Mouse (Mus musculus) splenic B cell, adult 2 months (primary cell): ENCODE data around the gene Ldb1.

ENCODE experiments used
- DNase-seq: peaks from one replicate; pipeline ENCODE4 v3.0.0-alpha.2; 2011; ENCODE audit warnings: low read depth, low spot score
- H3K27me3 ChIP-seq: 2 replicates; pipeline ENCODE4 v1.6.1; 2012; ENCODE audit warnings: mild to moderate bottlenecking, low read length, moderate library complexity, mixed read lengths; ENCODE audit not compliant: control insufficient read depth, poor library complexity, insufficient read depth, severe bottlenecking
- H3K36me3 ChIP-seq: 2 replicates; pipeline ENCODE4 v1.6.1; 2012; ENCODE audit warnings: mild to moderate bottlenecking, low read length, moderate library complexity, mixed read lengths; ENCODE audit not compliant: control insufficient read depth, poor library complexity, insufficient read depth, severe bottlenecking

The Ldb1 gene

GRCm38 (mm10) chr19:46038851-46039260 is 6.2 kb downstream of the Ldb1 start:
- peaks cover 14% of the 10 kb centered on the region for H3K36me3 ChIP-seq
- H3K27me3 ChIP-seq, result no peaks in the 10 kb centered on the region
- no peak for DNase-seq

- DNase-seq, result no peak
- H3K27me3 ChIP-seq, result no peaks in the 10 kb centered on the region
- H3K36me3 ChIP-seq, result peaks cover 14% of the 10 kb centered on the region
Measured at GRCm38 (mm10) chr19:46037925-46038850, 6.8 kb downstream of the Ldb1 start.

- Histone ChIP-seq H3K27me3 (no peaks in the 10 kb centered on the region), H3K36me3 (peaks cover 17% of the 10 kb centered on the region)
- peak; percentile 45 for DNase-seq
Measured at GRCm38 (mm10) chr19:46037243-46037924, 7.6 kb downstream of the Ldb1 start.

GRCm38 (mm10) chr19:46036477-46037242 is 8.4 kb downstream of the Ldb1 start:
- H3K27me3 ChIP-seq, result no peaks in the 10 kb centered on the region
- peak; percentile 42 for DNase-seq
- H3K36me3 ChIP-seq, result peaks cover 17% of the 10 kb centered on the region

GRCm38 (mm10) chr19:46035971-46036370 is 9.0 kb downstream of the Ldb1 start:
- no peak for DNase-seq
- no peaks in the 10 kb centered on the region for H3K27me3 ChIP-seq

GRCm38 (mm10) chr19:46033911-46034310 is 11.1 kb downstream of the Ldb1 start:
- H3K36me3 ChIP-seq, result peaks cover 17% of the 10 kb centered on the region
- no peak for DNase-seq
- no peaks in the 10 kb centered on the region for H3K27me3 ChIP-seq

More at GRCm38 (mm10) chr19:46035971-46036370, 9.0 kb downstream of the Ldb1 start:
- peaks cover 17% of the 10 kb centered on the region for H3K36me3 ChIP-seq

GRCm38 (mm10) chr19:46032731-46033510 is 12.1 kb downstream of the Ldb1 start:
- Histone ChIP-seq H3K36me3 (peaks cover 17% of the 10 kb centered on the region), H3K27me3 (no peaks in the 10 kb centered on the region)
- DNase-seq, result no peak

GRCm38 (mm10) chr19:46031689-46032432 is 13.2 kb downstream of the Ldb1 start:
- no peak for DNase-seq
- no peaks in the 10 kb centered on the region for H3K27me3 ChIP-seq
- peaks cover 17% of the 10 kb centered on the region for H3K36me3 ChIP-seq

- Histone ChIP-seq H3K27me3 (no peaks in the 10 kb centered on the region), H3K36me3 (peaks cover 13% of the 10 kb centered on the region)
- no peak for DNase-seq
Measured at GRCm38 (mm10) chr19:46030196-46030983, 14.6 kb downstream of the Ldb1 start.

GRCm38 (mm10) chr19:46029652-46030051 is 15.4 kb downstream of the Ldb1 start:
- Histone ChIP-seq H3K27me3 (no peaks in the 10 kb centered on the region), H3K36me3 (peaks cover 9% of the 10 kb centered on the region)
- no peak for DNase-seq

GRCm38 (mm10) chr19:46028747-46029320 is 16.2 kb downstream of the Ldb1 start:
- Histone ChIP-seq H3K36me3 (peaks cover 4% of the 10 kb centered on the region), H3K27me3 (no peaks in the 10 kb centered on the region)
- peak; percentile 59 for DNase-seq

GRCm38 (mm10) chr19:46026567-46026966 is 18.4 kb downstream of the Ldb1 start:
- no peak for DNase-seq
- H3K36me3 ChIP-seq, result no peaks in the 10 kb centered on the region

GRCm38 (mm10) chr19:46024959-46025358 is 20.1 kb downstream of the Ldb1 start:
- Histone ChIP-seq H3K27me3 (no peaks in the 10 kb centered on the region), H3K36me3 (no peaks in the 10 kb centered on the region)
- DNase-seq, result no peak

More at GRCm38 (mm10) chr19:46026567-46026966, 18.4 kb downstream of the Ldb1 start:
- no peaks in the 10 kb centered on the region for H3K27me3 ChIP-seq
